Mouse (Mus musculus): ENCODE data around the gene Thra.

- TF ChIP-seq CTCF (IDR thresholded peaks at IDR 0.05; ENCODE audit: insufficient read depth, low read depth, low read length) (no peak), POLR2A (IDR thresholded peaks at IDR 0.05; ENCODE audit: insufficient read depth, low read depth, low read length) (no peak)
Measured at GRCm38 (mm10) chr11:98797909-98798308, 57.5 kb downstream of the Thra start.

Measured in olfactory bulb, adult 2 months (tissue).